Mouse (Mus musculus): ENCODE measurements at regions not wholly inside any gene's neighbourhood (a gene's known extent, or its start where the extent isn't known, plus 50 kb on each side); places are given as distances from the start of the nearest gene placed in this dataset.

DNA sequence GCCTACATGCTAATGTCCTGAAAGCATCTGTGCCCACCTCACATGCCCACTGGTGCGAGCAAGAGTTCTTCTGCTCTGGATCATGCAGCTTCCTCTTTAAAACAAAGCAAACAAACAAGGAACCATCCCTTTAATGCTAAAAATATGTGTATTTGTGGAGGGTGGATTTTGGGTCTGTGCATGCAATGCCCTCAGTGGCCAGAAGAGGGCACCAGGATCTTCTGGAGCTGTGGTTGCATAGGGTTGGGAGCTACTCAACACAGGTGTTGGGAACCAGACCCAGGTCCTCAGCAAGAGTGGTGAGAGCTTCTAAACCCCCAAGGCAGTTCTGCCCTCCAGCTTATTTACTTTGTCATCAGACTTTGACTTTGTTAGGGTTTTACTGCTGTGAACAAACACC, 201.3 kb downstream of the Matn1 start:
- TF ChIP-seq CTCF (IDR thresholded peaks at IDR 0.05; ENCODE audit: control insufficient read depth, insufficient read depth, insufficient replicate concordance, low read depth, low read length) (peak; percentile 85; the same call in 1 of the 2 replicates), POLR2A (IDR thresholded peaks at IDR 0.05; ENCODE audit: control insufficient read depth, low read depth, low read length) (no peak)

Data from testis, adult 2 months (tissue).